Mouse (Mus musculus) lung, adult 2 months (tissue): ENCODE data around the gene Ranbp3l.

ENCODE experiments used
- CTCF ChIP-seq: fragments of 200-500 bp; IDR thresholded peaks from 2 replicates; pipeline ENCODE4 v1.5.1; 2011; ENCODE audit warnings: mild to moderate bottlenecking, low read length, control low read depth; ENCODE audit not compliant: insufficient read depth
- POLR2A ChIP-seq: fragments of 200-500 bp; IDR thresholded peaks from 2 replicates; pipeline ENCODE4 v1.6.1; 2011; ENCODE audit warnings: low read depth, mild to moderate bottlenecking, control low read depth, low read length, borderline replicate concordance; ENCODE audit errors: extremely low read depth

DNA sequence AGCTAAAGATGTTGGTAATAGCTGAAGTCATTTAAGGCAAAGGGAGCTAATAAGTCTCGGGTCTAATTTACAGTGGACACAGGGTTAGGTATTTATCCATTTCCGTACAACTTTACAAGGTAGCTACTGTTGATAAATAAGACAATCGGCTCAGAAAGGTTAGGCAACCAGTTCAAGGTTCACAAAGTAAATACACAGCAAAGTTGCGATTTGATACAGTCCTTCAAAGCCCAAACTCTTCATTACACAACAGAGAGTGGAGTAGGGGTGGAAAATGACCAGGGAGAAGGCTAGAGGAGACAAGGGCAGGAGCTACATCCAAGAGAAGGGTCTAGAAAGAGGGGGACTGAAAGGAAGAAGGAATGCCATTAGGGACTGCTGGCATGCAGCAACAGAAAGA lies 101.1 kb downstream of the Ranbp3l start:
- no peak for TF ChIP-seq CTCF
- no peak for TF ChIP-seq POLR2A
